Mouse (Mus musculus): Measurements from ENCODE around the gene Uqcr11. TPM values are rescaled to one million over a fixed set of nuclear protein-coding genes. Genes with fewer than 3 reads are reported as not detected.

The Uqcr11 gene
- polyA plus RNA-seq, 1 experiment from 2014 or later, result 436 TPM

DNA sequence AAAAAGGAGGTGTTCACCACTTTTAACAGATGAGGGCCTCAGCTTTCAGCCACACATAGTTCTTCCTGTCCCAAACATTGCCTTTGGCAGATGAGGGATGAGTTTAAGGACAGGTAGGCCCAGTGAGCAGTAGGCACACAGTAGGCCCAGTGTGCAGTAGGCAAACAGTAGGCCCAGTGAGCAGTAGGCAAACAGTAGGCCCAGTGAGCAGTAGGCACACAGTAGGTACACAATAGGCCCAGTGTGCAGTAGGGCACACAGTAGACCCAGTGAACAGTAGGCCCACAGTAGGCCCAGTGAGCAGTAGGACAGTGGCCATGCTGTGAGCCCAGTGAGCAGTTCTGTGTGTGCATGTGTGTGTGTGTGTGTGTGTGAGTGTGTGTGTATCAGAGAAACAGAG is 33.4 kb upstream of the Uqcr11 start:
- peaks cover 13% of the 10 kb centered on the region for H3K27me3 ChIP-seq (replicated peaks)
- no peak overlapping the region for H3K9ac ChIP-seq
- ATAC-seq (ENCODE audit: low FRiP score, low read depth), result no peak

GRCm38 (mm10) chr10:80437973-80438372 is 31.3 kb upstream of the Uqcr11 start:
- no peak overlapping the region for H3K4me2 ChIP-seq (replicated peaks)
- H3K4me1 ChIP-seq, result 0 out of 2 replicates have a peak, but pooled peaks cover 8% of the 10 kb centered on the region
- H3K27ac ChIP-seq, result no peak overlapping the region
- no peak overlapping the region for H3K9ac ChIP-seq
- H3K36me3 ChIP-seq, result no peaks in the 10 kb centered on the region
- H3K4me3 ChIP-seq, result no peak overlapping the region
- WGBS, result 80% methylated on average over 4 of the region's 4 CpGs
- H3K27me3 ChIP-seq (replicated peaks), result peaks cover 2% of the 10 kb centered on the region; the same call in 1 of the 2 replicates
- ATAC-seq (ENCODE audit: low FRiP score, low read depth), result no peak
- no peaks in the 10 kb centered on the region for H3K9me3 ChIP-seq

More for the DNA sequence above, 33.4 kb upstream of the Uqcr11 start:
- H3K4me3 ChIP-seq, result no peak overlapping the region
- no peak overlapping the region for H3K27ac ChIP-seq
- H3K36me3 ChIP-seq, result no peaks in the 10 kb centered on the region
- H3K4me1 ChIP-seq, result peaks cover 15% of the 10 kb centered on the region; the same call in 1 of the 2 replicates
- H3K4me2 ChIP-seq (replicated peaks), result no peak overlapping the region
- H3K9me3 ChIP-seq, result no peaks in the 10 kb centered on the region

- Histone ChIP-seq H3K36me3 (no peaks in the 10 kb centered on the region), H3K9ac (no peak overlapping the region), H3K4me2 (replicated peaks) (no peak overlapping the region), H3K27ac (no peak overlapping the region), H3K4me3 (no peak overlapping the region), H3K4me1 (peaks cover 22% of the 10 kb centered on the region), H3K27me3 (replicated peaks) (no peaks in the 10 kb centered on the region; the same call in 1 of the 2 replicates), H3K9me3 (no peaks in the 10 kb centered on the region)
- no peak for ATAC-seq (ENCODE audit: low FRiP score, low read depth)
- 16% methylated on average over 9 of the region's 9 CpGs for WGBS
Measured at GRCm38 (mm10) chr10:80436276-80436675, 29.6 kb upstream of the Uqcr11 start.

GRCm38 (mm10) chr10:80435764-80436163 is 29.1 kb upstream of the Uqcr11 start:
- Histone ChIP-seq H3K9ac (no peak overlapping the region), H3K4me3 (no peak overlapping the region), H3K9me3 (no peaks in the 10 kb centered on the region), H3K36me3 (peaks cover under 1% of the 10 kb centered on the region; the same call in 1 of the 2 replicates), H3K27ac (no peak overlapping the region), H3K4me2 (replicated peaks) (0 out of 2 replicates have a peak overlapping the region, but pooled peaks have one; percentile 12), H3K4me1 (peaks cover 27% of the 10 kb centered on the region), H3K27me3 (replicated peaks) (no peaks in the 10 kb centered on the region)
- ATAC-seq (ENCODE audit: low FRiP score, low read depth), result no peak
- 44% methylated on average over 7 of the region's 7 CpGs for WGBS

DNA sequence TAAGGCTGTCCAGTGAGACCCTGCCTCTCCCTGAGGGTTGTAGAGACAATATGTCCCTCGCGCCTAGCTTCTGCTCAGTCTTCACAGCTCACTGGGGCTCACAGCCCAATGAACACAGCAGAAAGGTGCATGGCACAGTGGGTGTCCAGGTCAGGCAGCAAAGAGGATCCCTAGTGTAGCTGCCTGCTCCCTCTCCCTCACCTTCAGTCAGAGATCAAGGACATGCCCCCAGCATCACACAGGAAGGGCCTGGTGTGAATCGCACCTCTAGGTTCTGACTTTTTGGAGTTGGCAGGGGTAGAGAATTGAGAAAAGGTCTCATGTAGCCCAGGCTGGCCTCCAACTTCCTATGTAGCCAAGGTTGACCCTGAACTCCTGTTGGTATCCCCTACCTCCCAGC is 28.2 kb upstream of the Uqcr11 start:
- Histone ChIP-seq H3K9me3 (no peaks in the 10 kb centered on the region), H3K9ac (no peak overlapping the region), H3K4me2 (replicated peaks) (no peak overlapping the region), H3K36me3 (peaks cover 10% of the 10 kb centered on the region), H3K4me3 (no peak overlapping the region), H3K27ac (no peak overlapping the region), H3K27me3 (replicated peaks) (no peaks in the 10 kb centered on the region), H3K4me1 (peaks cover 34% of the 10 kb centered on the region)
- no peak for ATAC-seq (ENCODE audit: low FRiP score, low read depth)
- WGBS, result 88% methylated on average over 3 of the region's 3 CpGs

DNA sequence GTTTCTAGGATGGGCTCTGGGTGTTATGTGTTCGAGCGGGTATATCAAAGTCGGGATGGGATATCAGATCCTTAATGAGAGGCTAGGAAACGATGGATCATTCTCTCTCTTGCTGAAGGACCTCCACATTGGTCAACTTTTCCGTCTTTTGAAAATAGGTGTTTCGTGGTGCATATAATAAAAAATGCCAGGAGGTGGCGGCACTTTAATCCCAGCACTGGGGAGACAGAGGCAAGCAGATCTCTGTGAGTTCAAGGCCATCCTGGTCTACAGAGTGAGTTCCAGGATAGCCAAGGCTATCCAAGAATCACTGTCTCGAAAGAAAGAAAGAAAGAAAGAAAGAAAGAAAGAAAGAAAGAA is 27.6 kb upstream of the Uqcr11 start:
- WGBS, result 12% methylated on average over 8 of the region's 8 CpGs
- Histone ChIP-seq H3K4me3 (0 out of 2 replicates have a peak overlapping the region, but pooled peaks have one; percentile 15), H3K9me3 (no peaks in the 10 kb centered on the region), H3K27me3 (replicated peaks) (no peaks in the 10 kb centered on the region), H3K4me1 (peaks cover 37% of the 10 kb centered on the region), H3K36me3 (peaks cover 16% of the 10 kb centered on the region), H3K4me2 (replicated peaks) (no peak overlapping the region; the same call in 1 of the 2 replicates), H3K27ac (no peak overlapping the region), H3K9ac (no peak overlapping the region)
- no peak for ATAC-seq (ENCODE audit: low FRiP score, low read depth)

DNA sequence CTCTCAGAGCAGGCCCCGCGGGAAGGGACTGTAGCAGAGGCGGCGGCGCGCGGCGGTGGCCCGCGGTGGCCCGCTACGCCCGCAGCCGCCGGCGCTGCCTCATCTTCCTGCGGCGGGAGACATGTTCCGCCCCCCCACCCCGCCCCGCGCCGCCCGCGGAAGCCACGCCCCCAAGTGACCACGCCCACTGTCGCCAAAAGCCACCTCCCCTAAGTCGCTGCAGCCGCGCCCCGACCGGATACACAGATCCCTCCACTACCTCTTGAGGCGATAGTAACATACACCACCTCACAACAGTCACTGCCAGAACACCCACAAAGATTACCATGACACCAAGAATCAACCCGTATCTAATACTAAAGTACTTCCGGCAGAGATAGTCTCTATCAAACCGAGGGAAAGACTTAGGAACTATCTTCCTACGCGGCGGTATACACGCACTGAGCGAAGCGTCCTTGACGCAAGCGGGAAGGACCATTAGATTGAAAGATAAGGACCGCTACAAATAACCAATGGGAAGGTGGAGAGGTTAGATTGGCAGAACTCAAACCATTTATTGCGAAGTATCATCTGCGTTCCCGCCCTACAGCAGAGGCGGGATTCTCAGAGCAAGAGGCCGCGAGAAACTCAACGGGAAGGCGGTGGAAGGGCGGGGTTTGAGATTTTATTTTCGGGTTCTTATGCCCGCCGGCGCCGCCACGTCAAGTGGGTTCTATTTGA is 27.0 kb upstream of the Uqcr11 start, which contains the start of gene Tcf3:
TSS of gene Tcf3 (minus strand) at position 135 of the 720 bp plus-strand sequence.
- peak; percentile 92 for ATAC-seq (ENCODE audit: low FRiP score, low read depth)
- under 1% methylated on average over 61 of the region's 61 CpGs for WGBS
- Histone ChIP-seq H3K4me1 (peaks cover 37% of the 10 kb centered on the region), H3K4me3 (peak within 1 kb of the TSS; percentile 99), H3K27me3 (replicated peaks) (no peaks in the 10 kb centered on the region), H3K9ac (peak within 1 kb of the TSS; percentile 98), H3K9me3 (no peaks in the 10 kb centered on the region), H3K4me2 (replicated peaks) (peak within 1 kb of the TSS; percentile 92), H3K36me3 (peaks cover 22% of the 10 kb centered on the region), H3K27ac (peak within 1 kb of the TSS; percentile 89)

- Histone ChIP-seq H3K27me3 (replicated peaks) (no peaks in the 10 kb centered on the region), H3K4me1 (peaks cover 37% of the 10 kb centered on the region), H3K4me2 (replicated peaks) (peak overlapping the region; percentile 92), H3K9me3 (no peaks in the 10 kb centered on the region), H3K4me3 (peak overlapping the region; percentile 99), H3K27ac (peak overlapping the region; percentile 89), H3K9ac (peak overlapping the region; percentile 98), H3K36me3 (peaks cover 28% of the 10 kb centered on the region)
- peak; percentile 39; the same call in 1 of the 2 replicates for ATAC-seq (ENCODE audit: low FRiP score, low read depth)
- WGBS, result under 1% methylated on average over 60 of the region's 60 CpGs
Measured at GRCm38 (mm10) chr10:80432936-80433512, 26.4 kb upstream of the Uqcr11 start.

DNA sequence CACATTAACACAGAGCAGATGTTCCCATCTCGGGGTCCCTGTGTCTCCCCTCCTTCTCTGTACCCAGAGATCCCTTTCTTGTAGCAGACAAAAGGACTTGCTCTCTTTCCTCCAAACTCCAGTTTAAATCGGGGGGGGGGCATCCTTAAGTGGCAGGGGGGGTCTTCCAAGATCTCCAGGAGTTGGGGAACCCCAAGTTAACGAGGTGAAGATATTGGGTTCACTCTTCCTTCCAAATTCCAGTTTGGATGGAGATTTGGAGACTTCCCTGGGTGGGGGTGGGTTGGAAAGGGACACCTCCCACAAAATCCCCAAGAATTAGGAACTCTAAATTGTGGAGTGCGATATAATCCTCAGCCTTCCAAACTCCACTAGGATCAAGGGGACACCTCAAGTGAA is 25.8 kb upstream of the Uqcr11 start:
- Histone ChIP-seq H3K4me3 (peak overlapping the region; percentile 99), H3K27ac (0 out of 2 replicates have a peak overlapping the region, but pooled peaks have one; percentile 89), H3K27me3 (replicated peaks) (no peaks in the 10 kb centered on the region), H3K9ac (peak overlapping the region; percentile 98), H3K4me1 (peaks cover 37% of the 10 kb centered on the region), H3K9me3 (no peaks in the 10 kb centered on the region), H3K36me3 (peaks cover 35% of the 10 kb centered on the region), H3K4me2 (replicated peaks) (peak overlapping the region; percentile 92)
- ATAC-seq (ENCODE audit: low FRiP score, low read depth), result no peak
- under 1% methylated on average over 4 of the region's 4 CpGs for WGBS

DNA sequence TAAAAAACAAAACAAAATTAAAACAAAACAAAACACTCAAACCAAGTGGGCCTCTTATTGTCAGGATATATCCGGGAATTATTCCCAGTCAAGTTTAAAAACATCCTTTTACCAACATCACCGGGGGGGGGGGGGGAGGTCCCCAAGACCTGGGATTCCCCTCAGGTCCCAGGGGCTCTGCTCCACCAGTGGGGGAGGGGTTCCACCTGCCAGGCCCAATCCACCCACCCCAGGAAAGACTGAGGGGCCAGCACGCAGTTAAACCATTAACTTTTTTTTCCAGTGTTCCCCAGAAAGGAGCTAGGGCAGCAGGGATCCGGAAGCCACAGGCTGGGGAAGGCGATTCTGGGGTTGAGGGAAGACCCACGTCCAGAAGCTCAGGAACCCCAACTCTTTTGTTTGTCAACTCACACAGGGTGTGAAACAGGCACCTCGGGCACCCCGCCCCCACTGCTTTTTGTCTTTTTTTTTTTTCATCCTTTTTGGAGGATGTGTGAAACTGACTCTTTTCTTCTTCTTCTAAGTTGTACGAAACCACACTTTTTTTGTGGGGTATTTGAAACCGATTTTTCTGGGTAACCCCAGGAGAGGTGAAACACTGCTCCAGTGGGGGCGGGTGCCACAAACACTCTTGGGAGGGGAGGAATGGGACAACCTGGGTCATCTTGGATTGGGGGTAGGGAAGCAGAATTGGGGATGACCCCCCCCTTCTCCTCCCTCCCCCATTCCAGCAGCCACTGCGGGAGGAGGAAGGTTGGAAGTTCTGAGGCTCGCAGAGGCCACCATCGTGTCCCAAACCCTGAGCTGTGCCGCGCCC is 25.1 kb upstream of the Uqcr11 start:
- H3K27me3 ChIP-seq (replicated peaks), result no peaks in the 10 kb centered on the region
- no peak overlapping the region for H3K27ac ChIP-seq
- H3K4me3 ChIP-seq, result peak overlapping the region; percentile 99
- 17% methylated on average over 15 of the region's 16 CpGs for WGBS
- peaks cover 37% of the 10 kb centered on the region for H3K4me1 ChIP-seq
- H3K9ac ChIP-seq, result peak overlapping the region; percentile 98
- H3K36me3 ChIP-seq, result peaks cover 41% of the 10 kb centered on the region
- ATAC-seq (ENCODE audit: low FRiP score, low read depth), result no peak
- H3K4me2 ChIP-seq (replicated peaks), result peak overlapping the region; percentile 92
- H3K9me3 ChIP-seq, result no peaks in the 10 kb centered on the region

DNA sequence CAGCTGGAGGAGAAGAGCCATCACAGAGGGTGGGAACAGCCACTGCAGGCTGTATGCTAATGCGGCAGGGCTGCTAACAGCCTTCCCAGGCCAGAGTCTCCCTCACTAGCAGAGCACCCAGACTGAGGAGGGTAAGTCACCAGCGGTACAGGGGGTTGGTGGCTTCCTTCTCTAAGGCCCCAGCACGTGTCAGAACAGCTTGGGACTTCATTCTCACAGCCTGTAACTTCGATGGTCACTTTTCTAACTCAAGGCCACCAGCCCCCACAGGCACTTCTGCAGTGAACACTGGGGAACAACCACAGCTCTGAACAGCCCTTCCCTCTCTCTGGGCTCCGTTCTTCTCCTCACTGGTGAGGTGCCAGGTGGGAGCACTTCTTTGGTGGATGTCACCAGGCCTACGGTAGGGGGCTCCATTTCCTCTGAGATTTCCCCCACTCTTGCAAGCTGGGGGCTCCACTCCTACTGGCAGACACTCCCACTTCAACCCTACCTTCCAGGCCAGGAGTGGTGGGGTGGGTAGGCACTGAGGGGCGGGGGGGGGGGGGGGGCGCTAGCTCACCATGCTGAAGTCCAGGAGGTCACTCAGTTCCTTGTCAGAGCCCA is 23.8 kb upstream of the Uqcr11 start:
- no peak overlapping the region for H3K27ac ChIP-seq
- peak overlapping the region; percentile 92; the same call in 1 of the 2 replicates for H3K4me2 ChIP-seq (replicated peaks)
- WGBS, result 73% methylated on average over 7 of the region's 8 CpGs
- H3K9ac ChIP-seq, result no peak overlapping the region
- peaks cover 3% of the 10 kb centered on the region; the same call in 1 of the 2 replicates for H3K9me3 ChIP-seq
- H3K27me3 ChIP-seq (replicated peaks), result no peaks in the 10 kb centered on the region
- peaks cover 54% of the 10 kb centered on the region for H3K36me3 ChIP-seq
- H3K4me3 ChIP-seq, result no peak overlapping the region
- H3K4me1 ChIP-seq, result peaks cover 29% of the 10 kb centered on the region
- ATAC-seq (ENCODE audit: low FRiP score, low read depth), result no peak
